Mouse (Mus musculus) small intestine, adult 2 months (tissue): ENCODE results near the gene Tmem273.

Experiments
- CTCF ChIP-seq: fragments of 200-500 bp; IDR thresholded peaks from 2 replicates; pipeline ENCODE4 v1.5.1; 2012; ENCODE audit warnings: low read depth, mild to moderate bottlenecking, control low read depth, inconsistent platforms, low read length, moderate library complexity, mixed read lengths; ENCODE audit not compliant: insufficient replicate concordance, insufficient read length; ENCODE audit errors: extremely low read depth
- POLR2A ChIP-seq: fragments of 200-500 bp; IDR thresholded peaks from 2 replicates; pipeline ENCODE4 v1.6.1; 2012; ENCODE audit warnings: low read depth, mild to moderate bottlenecking, control low read depth, inconsistent platforms, low read length, moderate library complexity

GRCm38 (mm10) chr14:32750727-32751126, 35.0 kb upstream of the Tmem273 start:
- TF ChIP-seq CTCF (no peak), POLR2A (no peak)
